Mouse (Mus musculus) ES-E14 (cell line): Measurements from ENCODE around the gene Ccdc169.

ENCODE experiments used
- CHD2 ChIP-seq: IDR thresholded peaks from 2 replicates; pipeline ENCODE4 v1.6.1; 2014; ENCODE audit warnings: mild to moderate bottlenecking, low read depth, low read length, inconsistent platforms
- HCFC1 ChIP-seq: IDR thresholded peaks from 2 replicates; pipeline ENCODE4 v1.6.1; 2012; ENCODE audit warnings: low read length, inconsistent platforms, borderline replicate concordance; ENCODE audit not compliant: insufficient read depth
- ZC3H11A ChIP-seq: IDR thresholded peaks from 2 replicates; pipeline ENCODE4 v1.6.1; 2012; ENCODE audit warnings: low read depth, mild to moderate bottlenecking, inconsistent platforms, low read length, borderline replicate concordance
- ZNF384 ChIP-seq: IDR thresholded peaks from 2 replicates; pipeline ENCODE4 v1.6.1; 2012; ENCODE audit warnings: low read depth, low read length, inconsistent platforms

GRCm38 (mm10) chr3:55172478-55172877, 35.3 kb downstream of the Ccdc169 start:
- TF ChIP-seq ZNF384 = no peak
- TF ChIP-seq ZC3H11A = no peak
- TF ChIP-seq CHD2 = no peak
- TF ChIP-seq HCFC1 = no peak
